Mouse (Mus musculus): Measurements from ENCODE around the gene Ak8.

The Ak8 gene

DNA sequence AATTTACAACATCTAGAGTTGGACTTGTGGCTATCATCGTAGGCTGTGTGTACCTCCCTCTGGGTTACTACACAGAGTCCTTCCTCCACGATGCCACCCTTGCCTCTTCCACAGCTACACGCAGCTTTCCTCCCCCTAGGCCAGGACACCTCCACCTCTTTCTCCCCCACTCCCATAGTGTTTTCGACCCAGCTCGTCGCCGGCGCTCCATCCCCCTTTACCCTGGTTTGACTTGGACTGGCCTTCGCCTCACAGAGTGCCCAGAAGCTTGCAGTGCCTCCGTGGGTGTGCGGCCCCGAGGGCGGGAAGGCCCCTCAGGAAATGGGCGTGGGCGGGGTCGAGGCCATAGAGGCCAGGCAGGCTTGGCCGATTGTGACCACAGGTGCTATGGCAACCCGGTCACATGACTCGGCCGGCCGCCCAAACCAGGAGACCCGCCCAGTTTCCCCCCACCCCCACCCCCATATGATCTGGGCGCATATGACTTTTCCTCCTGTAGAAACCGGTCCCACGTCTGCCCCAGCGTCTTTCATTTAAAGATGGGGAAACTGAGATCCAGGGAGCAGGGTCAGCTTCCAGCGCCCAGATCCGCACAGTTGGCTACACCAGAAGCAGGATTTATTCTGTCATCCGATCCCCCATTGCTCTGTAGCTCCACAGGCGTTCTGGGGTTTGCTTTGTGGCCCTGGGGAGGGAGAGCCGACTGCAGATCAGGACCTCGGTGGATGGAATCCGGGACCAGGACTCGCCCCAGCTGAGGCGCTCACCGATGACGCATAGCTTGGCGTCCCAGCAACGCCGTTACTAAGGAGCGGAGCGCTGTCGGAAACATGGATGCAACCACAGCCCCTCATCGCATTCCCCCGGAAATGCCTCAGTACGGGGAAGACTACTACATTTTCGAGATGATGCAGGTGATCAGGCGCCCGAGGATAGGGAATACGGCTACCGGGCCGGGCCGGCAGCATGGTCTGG is at the start of gene Ak8, which contains the start of gene Spaca9:
TSS of gene Ak8 (plus strand) at position 804 of the 975 bp plus-strand sequence.
TSS of gene Spaca9 (minus strand) at position 367 of the 975 bp plus-strand sequence.
- peak; percentile 73 to 79 for DNase-seq (ENCODE audit: low spot score in 2 of 2)

DNA sequence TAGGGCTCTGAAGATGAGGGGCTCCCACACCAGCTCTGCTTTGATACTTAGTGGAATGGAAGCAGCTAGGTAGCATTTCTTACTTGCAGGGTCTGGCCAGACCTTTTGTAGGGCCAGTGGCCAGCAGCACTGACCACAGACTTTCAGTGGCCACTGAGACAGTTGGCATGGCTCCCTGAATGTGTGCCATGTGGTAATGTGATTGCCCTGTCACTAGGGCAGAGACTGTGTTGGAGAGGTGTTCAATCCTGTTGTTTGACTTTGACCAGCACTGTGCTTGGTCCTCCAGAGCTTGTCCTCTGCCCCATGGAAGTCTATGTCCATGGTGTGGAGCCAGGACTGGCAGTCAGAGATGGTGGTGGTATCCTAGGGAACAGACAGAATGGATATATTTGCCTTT is 49.4 kb upstream of the Ak8 start:
- peak in 1 of 2 experiments; percentile 37 for DNase-seq (ENCODE audit: low spot score in 2 of 2)

DNA sequence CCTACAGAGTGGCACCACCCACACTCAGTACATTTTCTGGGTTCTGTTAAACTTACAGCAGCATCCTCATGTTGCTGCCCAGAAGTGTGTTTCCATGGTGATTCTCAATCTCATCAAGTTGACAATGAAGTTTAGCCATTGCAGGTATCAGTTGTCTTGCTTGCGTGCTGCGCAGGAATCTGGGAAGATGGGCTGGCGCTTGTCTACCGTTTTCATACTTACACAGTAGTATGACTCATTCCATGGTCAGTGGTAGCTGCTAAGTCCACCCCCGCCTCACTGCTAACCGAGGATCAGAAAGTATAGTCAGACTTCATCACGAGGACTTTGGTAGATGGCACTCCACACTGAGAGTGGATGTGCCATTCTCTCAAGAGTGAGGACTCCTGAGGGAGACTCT is 46.6 kb upstream of the Ak8 start:
- no peak for DNase-seq (ENCODE audit: low spot score in 2 of 2)

DNA sequence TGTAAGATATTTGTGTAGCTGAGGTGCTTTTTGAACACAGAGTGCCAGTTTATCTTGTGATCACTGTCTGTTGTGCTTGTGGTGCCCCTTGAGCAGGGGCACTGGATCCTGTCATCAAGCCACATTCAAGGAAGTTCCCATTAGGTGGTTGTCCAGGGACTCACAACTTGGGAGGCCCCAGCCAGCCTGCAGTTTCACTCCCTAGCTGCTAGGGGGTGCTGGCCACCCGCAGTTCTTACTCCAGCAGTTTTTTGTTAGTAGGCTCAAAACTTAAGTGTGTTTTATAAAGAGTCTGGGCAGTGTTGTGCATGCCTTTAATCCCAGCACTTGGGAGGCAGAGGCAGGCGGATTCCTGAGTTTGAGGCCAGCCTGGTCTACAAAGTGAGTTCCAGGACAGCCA is 45.7 kb upstream of the Ak8 start:
- DNase-seq (ENCODE audit: low spot score in 2 of 2), result no peak

DNA sequence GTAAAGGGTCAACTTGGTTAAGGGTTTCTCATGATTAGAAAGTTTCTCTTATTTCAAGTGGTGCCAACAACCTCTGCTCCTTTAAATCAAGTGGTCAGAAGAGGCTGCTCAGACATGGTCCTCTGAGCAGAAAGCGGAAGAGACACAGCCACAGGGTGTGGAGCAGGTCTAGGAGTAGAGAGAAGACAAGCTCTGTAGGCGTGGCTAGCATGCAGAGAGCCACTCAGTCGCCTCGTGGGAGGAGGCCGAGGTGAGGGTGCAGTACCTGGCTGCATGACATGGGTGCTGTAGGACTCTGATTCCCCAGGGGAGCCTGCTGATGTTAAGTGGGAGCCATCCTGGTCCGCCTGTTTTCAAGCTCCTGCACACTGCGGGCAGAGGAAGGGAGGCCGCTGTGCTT is 43.7 kb upstream of the Ak8 start:
- no peak for DNase-seq (ENCODE audit: low spot score in 2 of 2)

DNA sequence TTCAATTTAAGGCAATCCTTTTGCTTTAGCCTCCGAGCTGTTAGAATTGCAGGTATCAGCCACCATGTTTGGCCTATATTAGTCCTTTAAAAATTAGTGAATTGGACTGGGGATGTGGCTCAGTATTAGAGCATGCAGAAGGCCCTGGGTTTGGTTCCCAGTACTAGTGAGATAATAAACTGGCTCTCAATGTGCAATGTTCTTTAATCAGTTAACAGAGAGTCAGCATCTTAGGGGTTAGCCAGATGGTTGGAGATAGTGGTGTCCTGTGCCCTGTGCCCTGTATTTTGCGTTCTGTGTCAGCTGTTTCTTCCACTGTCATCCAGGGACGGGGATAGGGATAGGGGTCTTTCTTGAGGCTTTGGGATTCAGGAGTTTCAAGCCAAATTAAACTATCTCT is 37.1 kb upstream of the Ak8 start:
- no peak for DNase-seq (ENCODE audit: low spot score in 2 of 2)

DNA sequence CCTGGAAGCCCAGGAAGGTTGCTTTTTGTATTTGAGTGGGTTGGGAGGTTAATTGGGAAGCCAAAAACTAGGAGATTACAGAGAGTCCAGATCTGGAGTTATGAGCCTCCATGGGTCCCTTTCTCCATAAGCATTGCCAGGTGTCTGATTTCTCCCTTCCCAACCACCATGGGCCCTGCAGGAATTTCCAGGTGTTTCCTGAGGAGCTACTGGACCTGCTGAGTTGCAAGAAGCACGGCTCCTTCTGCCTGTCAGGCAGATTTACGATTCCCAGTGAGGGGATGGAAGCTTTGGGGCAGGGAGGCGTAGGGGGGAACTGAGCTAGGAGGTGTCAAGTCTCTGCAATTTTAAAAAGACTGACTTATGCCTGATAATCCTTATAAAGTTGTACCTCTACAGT is 34.1 kb upstream of the Ak8 start:
- DNase-seq (ENCODE audit: low spot score in 2 of 2), result no peak

DNA sequence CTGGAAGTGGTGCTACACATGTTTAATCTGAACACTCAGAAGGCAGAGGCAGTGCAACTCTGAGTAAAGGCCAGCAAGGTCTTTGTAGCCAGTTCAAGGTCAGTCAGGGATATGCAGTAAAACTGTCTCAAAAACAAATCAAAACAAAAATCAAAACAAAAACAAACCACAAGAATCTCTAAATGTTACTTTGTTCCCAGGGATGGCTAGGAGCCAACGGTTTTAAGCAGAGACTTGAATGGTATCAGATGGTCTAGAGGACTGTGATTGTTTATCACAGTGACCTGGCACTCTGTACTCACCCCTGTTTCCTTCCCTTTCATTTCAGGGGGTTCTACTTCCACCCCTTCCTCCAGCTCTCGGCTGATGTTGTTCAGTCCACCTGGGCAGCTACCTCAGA is 28.5 kb upstream of the Ak8 start:
- no peak for DNase-seq (ENCODE audit: low spot score in 2 of 2)

DNA sequence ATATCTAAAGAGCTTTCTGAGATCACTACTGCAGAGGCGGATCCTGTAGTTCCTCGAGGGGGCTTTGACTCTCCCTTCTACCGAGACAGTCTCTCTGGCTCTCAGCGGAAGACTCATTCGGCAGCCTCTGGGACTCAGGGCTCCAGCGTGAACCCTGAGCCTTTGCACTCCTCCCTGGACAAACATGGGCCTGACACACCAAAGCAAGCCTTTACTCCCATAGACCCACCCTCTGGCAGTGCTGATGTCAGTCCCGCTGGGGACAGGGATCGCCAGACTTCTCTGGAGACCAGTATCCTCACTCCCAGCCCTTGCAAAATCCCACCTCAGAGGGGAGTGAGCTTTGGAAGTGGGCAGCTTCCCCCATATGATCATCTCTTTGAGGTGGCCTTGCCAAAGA is 24.0 kb upstream of the Ak8 start:
- DNase-seq (ENCODE audit: low spot score in 2 of 2), result no peak

DNA sequence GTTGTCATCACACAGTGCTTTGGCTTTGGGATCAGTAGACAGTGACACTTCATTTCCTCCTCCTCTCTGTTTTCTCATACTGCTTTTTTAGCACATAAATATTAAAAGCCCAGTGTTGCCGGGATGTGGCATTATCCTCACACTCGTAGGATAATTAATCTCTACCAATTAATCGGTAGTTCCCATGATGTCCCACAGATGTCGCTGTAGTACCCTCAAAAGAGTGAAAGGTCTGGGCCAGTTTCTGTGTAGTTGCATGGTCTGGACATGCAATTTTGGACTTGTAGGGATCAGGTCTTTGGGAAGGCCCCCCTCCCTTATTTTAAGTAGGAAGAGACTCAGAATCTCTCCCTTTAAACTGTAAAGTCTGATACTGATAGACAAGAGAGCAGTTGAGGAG is 19.3 kb upstream of the Ak8 start:
- DNase-seq (ENCODE audit: low spot score in 2 of 2), result no peak

DNA sequence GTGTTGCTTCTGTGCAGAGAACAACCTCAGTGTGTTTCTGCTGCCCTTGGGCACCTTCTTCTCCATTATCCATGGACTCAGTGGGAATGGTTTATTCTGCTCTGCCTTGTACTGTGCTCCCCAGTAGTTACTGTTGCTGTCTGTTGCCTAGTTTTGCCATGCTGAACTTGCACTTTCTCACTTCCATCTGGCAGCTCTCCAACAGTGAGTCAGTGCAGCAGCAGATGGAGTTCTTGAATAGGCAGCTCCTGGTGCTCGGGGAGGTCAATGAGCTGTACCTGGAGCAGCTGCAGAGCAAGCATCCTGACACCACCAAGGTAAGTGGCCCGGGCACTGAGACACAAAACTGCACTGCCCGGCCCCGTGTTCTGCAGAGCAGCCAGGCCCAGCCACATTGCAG is 18.2 kb upstream of the Ak8 start:
- peak in 1 of 2 experiments; percentile 38 for DNase-seq (ENCODE audit: low spot score in 2 of 2)

DNA sequence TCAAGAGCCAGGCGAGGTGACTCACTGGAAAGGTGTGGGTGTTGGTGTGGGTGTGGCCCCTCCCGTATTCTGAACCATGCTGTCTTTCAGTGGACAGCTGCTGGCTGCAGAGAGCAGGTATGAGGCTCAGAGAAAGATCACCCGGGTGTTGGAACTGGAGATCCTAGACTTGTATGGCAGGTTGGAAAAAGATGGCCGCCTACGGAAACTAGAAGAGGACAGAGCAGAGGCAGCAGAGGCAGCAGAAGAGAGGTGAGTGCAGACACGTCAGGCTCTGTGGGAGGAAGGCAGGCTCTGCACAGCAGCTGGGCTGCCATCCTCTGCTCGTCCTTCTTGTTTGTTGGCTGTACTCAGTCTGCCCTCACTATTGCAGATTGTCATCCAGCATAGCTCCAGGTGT is 14.1 kb upstream of the Ak8 start:
- DNase-seq (ENCODE audit: low spot score in 2 of 2), result no peak

DNA sequence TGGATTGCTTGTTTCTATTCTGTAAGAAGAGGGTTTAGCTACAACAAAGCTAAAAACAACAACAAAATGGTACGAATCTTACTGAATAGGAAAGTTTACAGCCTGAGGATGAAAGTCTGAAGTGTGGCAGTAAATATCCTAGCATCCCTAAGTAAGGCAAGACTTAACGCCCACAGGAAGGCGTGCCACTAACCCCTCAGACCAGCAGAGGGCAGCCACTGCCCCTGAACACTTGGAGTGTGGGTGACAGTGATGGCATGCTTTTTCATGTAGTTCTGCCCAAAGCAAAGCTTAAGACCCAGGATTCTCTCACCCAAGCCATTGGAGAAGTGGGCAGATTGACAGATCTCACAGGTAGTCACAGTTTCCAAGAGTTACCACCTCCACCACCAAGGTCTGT is 11.5 kb upstream of the Ak8 start:
- DNase-seq (ENCODE audit: low spot score in 2 of 2), result no peak

DNA sequence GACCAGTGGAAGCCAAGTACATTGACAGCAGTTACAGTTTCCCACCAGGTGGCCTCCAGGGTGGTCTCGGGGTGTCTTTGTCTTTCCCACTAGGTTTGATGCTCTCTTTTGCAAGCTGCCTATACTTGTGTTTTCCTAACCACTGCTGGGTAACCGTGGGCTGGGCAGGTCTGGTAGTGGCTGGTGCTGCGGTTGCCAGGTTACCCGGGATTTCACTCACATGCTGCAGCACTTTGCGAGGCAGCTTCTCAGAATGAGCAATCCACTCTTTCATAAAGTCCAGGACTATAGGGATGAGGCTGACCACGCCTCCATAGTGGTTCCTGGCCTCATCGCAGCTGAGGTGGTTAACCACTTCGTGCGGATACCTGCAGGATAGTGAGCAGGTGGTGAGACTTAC is 7.3 kb upstream of the Ak8 start:
- DNase-seq (ENCODE audit: low spot score in 2 of 2), result no peak

DNA sequence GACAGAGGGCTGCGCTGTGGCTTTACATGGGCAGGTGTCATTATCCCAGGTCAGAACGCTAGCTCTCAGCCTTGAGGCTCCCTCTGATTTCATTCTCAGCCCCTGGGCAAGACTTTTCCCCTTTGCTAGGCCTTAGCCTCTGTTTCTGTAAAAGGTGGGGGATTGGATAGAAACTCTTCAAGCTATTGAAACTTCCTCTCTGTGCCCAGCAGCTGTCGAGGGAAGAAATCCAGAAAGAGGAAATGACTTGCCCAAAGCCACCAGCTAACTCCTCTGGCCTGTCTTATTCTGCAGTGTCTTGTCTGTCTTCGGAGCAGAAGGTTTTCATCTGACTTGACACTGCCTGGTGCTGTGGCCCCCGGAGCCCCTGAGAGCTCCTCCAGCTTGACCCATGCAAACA is 1.4 kb upstream of the Ak8 start:
- no peak for DNase-seq (ENCODE audit: low spot score in 2 of 2)

DNA sequence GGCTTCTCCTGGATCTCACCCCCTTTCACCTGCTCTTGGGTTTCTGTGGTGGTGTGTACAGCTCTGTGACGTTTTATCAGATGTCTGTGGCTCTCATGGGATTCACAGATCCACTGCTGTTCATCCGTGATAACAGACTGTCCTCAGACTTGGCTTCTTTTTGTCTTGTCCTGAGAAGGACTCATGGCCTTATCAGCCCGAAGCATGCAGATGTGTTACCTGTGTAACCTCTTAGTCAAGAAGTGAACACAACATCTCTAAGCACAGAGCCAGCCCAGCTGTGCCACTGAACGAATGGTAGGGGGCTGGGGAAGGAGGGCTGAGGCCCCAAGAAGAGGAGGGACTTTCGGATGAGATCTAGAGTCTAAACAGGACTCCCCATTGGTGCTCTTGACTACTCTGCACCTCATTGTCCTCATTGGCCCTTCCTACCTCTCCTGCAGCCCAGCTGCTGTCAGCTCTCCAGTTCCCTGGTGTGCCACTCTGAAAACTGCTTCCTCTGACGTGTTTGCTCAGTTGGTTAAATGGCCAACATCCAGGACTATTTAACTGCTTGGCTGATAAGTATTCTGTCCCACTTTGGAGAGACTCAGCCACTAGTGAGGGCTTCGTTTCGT is 1.8 kb downstream of the Ak8 start:
- no peak for DNase-seq (ENCODE audit: low spot score in 2 of 2)

DNA sequence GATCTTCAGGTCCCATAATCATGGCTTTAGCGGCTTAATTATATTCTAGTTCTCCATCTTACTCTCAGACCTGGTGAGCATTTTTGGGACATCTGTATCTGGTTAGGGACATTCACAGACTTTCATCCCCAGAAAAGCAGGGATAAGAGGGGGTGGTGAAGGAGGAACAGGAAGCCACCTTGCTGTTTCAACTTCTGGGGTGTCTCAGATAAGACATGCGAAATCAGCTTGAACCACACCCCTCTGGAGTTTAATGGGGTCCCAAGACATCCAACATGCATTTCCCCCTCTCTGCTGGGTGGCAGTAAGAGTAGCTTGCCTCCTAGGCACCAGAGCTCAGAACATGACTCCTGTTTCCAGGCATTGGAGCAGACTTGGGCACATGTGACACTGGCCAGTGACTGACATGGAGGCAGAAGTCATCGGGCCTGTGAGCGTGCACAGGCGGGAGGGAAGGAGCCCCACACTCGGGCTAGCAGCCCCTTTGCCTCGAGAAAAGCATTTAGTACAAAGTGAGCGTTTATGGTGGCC is 6.2 kb downstream of the Ak8 start:
- DNase-seq (ENCODE audit: low spot score in 2 of 2), result no peak

DNA sequence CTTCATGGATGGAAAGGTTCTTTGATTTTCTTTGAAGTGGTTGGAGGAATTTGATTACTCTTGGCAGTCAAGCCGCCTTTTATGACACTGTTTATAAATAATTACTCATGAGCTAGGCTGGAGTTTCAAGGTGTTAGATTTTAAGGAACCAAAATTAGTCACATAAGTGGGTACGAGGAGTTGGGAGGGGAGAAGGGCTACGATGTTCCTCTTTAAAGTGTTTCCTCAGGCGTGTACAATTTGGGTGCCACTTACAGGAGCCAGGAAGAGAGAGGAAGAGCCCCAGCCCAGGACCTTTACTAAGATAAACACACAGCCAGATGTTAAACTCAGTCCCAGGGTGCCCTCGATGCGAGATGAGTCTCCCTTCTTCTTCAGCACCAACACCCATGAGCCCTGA is 6.8 kb downstream of the Ak8 start:
- no peak for DNase-seq (ENCODE audit: low spot score in 2 of 2)

DNA sequence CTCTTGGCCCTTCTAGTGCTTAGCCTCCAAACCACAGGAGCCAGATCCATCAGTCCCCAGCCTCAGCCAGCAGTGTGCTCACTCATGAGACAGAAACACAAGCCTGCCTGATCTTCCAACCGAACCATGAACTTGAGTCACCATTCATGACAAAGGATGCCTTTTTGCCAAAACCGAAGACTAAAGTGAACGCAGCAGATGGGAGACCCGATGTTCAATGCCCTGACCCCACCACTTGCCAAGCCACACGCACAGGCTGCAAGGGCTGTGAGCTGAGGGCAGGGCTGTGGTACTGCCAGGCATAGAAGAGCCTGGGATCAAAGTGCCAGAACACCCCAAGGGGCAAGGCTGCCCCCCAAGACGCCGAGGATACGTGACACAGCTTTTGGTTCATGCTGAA is 13.1 kb downstream of the Ak8 start:
- no peak for DNase-seq (ENCODE audit: low spot score in 2 of 2)

DNA sequence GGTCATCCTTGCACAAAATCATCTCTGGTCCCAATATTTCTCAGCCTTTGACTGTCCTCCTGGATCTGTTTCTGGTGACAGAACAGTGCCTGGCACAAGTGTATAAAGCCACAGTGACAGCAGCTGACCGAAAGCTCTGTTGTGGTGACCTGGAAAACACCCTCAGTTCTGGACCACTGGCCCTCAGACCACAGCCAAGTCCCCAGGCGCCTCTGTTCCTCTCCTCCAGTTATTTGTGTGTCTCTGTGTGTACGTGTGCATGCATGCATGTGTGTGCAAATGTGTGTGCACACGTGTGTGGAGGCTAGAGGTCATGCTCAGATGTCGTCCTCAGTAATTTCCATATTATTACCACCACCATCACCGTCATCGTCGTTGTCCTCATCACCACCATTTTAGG is 22.5 kb downstream of the Ak8 start:
- DNase-seq (ENCODE audit: low spot score in 2 of 2), result no peak

DNA sequence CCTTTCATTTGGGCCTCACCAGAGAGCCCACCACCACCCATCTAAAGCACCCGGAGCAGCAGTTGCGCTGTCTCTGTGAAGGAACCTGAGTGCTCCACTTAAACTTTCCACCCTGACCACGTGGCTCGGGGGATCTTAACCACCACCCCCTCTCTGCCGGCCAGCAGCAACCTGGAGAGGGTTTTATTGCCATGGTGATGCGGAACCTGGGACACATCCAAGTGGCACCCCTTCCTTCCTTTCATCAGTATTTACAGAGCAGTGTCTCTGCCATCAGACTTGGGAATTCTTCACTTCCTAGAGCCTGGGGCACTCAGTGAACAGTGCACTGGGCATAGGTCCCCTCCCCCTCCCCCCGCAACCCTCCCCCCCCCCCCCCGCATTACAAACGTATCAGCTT is 23.9 kb downstream of the Ak8 start:
- DNase-seq (ENCODE audit: low spot score in 2 of 2), result no peak

DNA sequence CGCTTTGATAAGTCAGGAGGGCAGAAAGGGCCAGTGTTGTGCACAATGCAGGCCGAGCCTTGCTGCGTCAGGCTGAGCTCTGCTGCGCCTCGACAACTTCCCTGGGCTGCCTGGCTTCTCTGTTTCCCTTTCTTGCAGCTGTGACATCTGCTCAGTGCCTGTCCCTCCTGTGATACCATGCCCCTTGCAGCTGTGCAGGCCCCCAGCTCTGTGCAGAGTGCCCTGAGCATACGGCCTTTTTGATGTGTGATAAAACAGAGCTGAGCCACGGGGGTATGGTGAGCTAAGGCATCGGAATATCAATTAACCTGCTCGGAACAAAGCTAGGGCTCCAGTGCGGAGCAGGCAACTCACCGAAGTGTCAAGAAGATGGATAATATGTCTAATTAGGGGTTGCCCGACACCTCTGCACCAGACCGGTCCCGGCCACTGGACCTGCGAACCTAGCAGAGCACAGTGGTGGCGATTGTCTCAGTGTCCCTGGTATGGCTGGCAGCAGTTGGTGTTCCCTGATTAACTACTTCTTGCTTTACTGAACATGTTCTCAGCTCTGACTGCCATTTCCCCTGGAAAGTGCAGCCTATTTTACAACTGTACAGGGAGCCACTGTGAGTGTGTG is 27.9 kb downstream of the Ak8 start:
- no peak for DNase-seq (ENCODE audit: low spot score in 2 of 2)

DNA sequence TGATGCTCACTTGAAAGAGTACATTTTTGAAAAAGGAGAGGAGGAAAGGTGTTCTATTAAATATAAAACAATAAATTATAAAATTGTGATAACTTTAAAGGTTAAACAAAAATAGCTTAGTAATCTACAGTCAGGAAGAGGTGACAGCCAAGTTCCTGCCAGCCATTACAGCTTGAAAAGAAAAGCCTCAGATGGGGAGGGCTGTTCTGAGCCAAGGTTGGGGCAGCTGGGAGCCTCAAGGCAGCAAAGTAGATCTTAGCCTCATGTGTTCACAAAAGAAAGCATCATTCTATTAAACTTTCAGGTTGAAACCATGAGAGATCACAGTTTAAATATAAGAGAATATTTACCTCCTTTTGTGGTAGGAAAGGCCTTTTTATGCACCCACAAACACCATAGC is 30.7 kb downstream of the Ak8 start:
- DNase-seq (ENCODE audit: low spot score in 2 of 2), result no peak
